Mouse (Mus musculus) CD4-positive, CD25-positive, alpha-beta regulatory T cell, adult 4 months (primary cell): ENCODE measurements around the gene Hnrnpa2b1. TPM values are rescaled to one million over a fixed set of nuclear protein-coding genes. Genes with fewer than 3 reads are reported as not detected.
A peak's percentile ranks its signal among the peaks of the same experiment; 100 is the strongest.
"Not testable (repeated sequence)": the region's sequence is repeated elsewhere in the genome, so short reads cannot be mapped to it uniquely, and the experiment has no call there.

Experiments used
- ATAC-seq: one replicate; pipeline ENCODE4 v1.8.0; 2017
- polyA plus RNA-seq, 2 experiments: library from polyadenylated mRNA; unstranded; fragments of 100-300 nt; shearing (Covaris generic); gene quantifications; one replicate each; pipeline ENCODE4 v1.2.1; 2017

Gene Hnrnpa2b1
- 1,000 to 10,000 TPM; 1,098 to 1,432 TPM for polyA plus RNA-seq

- ATAC-seq: peak; percentile 78
Observed at GRCm38 (mm10) chr6:51469715-51470310, at the start of gene Hnrnpa2b1. Gene Hnrnpa2b1, minus strand, starts transcription at chr6:51469894.

GRCm38 (mm10) chr6:51514860-51515259, 45.2 kb upstream of the Hnrnpa2b1 start:
- ATAC-seq: no peak

GRCm38 (mm10) chr6:51513745-51514144, 44.1 kb upstream of the Hnrnpa2b1 start:
- ATAC-seq: no peak

GRCm38 (mm10) chr6:51510946-51511345, 41.3 kb upstream of the Hnrnpa2b1 start:
- ATAC-seq: no peak

GRCm38 (mm10) chr6:51510094-51510493, 40.4 kb upstream of the Hnrnpa2b1 start:
- peak; percentile 65 for ATAC-seq

- peak; percentile 91 for ATAC-seq
Observed at GRCm38 (mm10) chr6:51508750-51509648, 39.3 kb upstream of the Hnrnpa2b1 start.

- no peak for ATAC-seq
Observed at GRCm38 (mm10) chr6:51507556-51507955, 37.9 kb upstream of the Hnrnpa2b1 start.

- ATAC-seq: no peak
Observed at GRCm38 (mm10) chr6:51505671-51506070, 36.0 kb upstream of the Hnrnpa2b1 start.

GRCm38 (mm10) chr6:51497321-51498111, 27.8 kb upstream of the Hnrnpa2b1 start:
- ATAC-seq: no peak

- ATAC-seq: no peak
Observed at GRCm38 (mm10) chr6:51489787-51490186, 20.1 kb upstream of the Hnrnpa2b1 start.

- ATAC-seq: no peak
Observed at GRCm38 (mm10) chr6:51486731-51487130, 17.0 kb upstream of the Hnrnpa2b1 start.

GRCm38 (mm10) chr6:51486076-51486710, 16.5 kb upstream of the Hnrnpa2b1 start:
- no peak for ATAC-seq

GRCm38 (mm10) chr6:51485646-51486045, 16.0 kb upstream of the Hnrnpa2b1 start:
- no peak for ATAC-seq

- not testable (repeated sequence) for ATAC-seq
Observed at GRCm38 (mm10) chr6:51484556-51484955, 14.9 kb upstream of the Hnrnpa2b1 start.

- ATAC-seq: no peak
Observed at GRCm38 (mm10) chr6:51483861-51484260, 14.2 kb upstream of the Hnrnpa2b1 start.

GRCm38 (mm10) chr6:51481548-51481947, 11.9 kb upstream of the Hnrnpa2b1 start:
- no peak for ATAC-seq

- no peak for ATAC-seq
Observed at GRCm38 (mm10) chr6:51479136-51479731, 9.5 kb upstream of the Hnrnpa2b1 start.

GRCm38 (mm10) chr6:51472213-51472612, 2.5 kb upstream of the Hnrnpa2b1 start:
- no peak for ATAC-seq

- no peak for ATAC-seq
Observed at GRCm38 (mm10) chr6:51471782-51472181, 2.1 kb upstream of the Hnrnpa2b1 start.

GRCm38 (mm10) chr6:51471179-51471505, 1.4 kb upstream of the Hnrnpa2b1 start:
- no peak for ATAC-seq

GRCm38 (mm10) chr6:51470311-51471178, 851 bp upstream of the Hnrnpa2b1 start, which contains the start of gene Cbx3:
Gene Cbx3, plus strand, starts transcription at chr6:51470360.
- peak; percentile 50 for ATAC-seq
